Mouse (Mus musculus): ENCODE results near the gene Scn1b.

GRCm38 (mm10) chr7:31149271-31149670 is 22.5 kb upstream of the Scn1b start:
- TF ChIP-seq CTCF (IDR thresholded peaks at IDR 0.05) (no peak), EP300 (IDR thresholded peaks at IDR 0.05; ENCODE audit: insufficient read depth, low read depth, low read length) (no peak)
